Mouse (Mus musculus) brown adipose tissue, adult 24 weeks (tissue): ENCODE results near the gene Gm8882. TPM values are rescaled to one million over a fixed set of nuclear protein-coding genes. Genes with fewer than 3 reads are reported as not detected.
"Not testable (repeated sequence)": the region's sequence is repeated elsewhere in the genome, so short reads cannot be mapped to it uniquely, and the experiment has no call there.

Source experiments
- H3K27ac ChIP-seq: fragments of 200-500 bp; replicated peaks from 2 replicates; pipeline ENCODE4 v1.5.1; 2012; ENCODE audit warnings: low read depth, mild to moderate bottlenecking, low read length
- H3K4me1 ChIP-seq: fragments of 200-500 bp; 2 replicates; pipeline ENCODE4 v1.6.1; 2012; ENCODE audit warnings: low read length, mixed read lengths; ENCODE audit not compliant: control insufficient read depth, insufficient read depth, insufficient read length
- H3K4me3 ChIP-seq: fragments of 200-500 bp; 2 replicates; pipeline ENCODE4 v1.5.1; 2012; ENCODE audit warnings: low read depth, mild to moderate bottlenecking, low read length, moderate library complexity; ENCODE audit not compliant: insufficient read depth
- polyA plus RNA-seq: library from polyadenylated mRNA; stranded (reverse); fragments of >200 nt; gene quantifications from 2 replicates; pipeline ENCODE4 v1.2.4, GENCODE M21; 2012; ENCODE audit not compliant: missing spikeins, insufficient read depth, insufficient read length

The Gm8882 gene
- not detected in 2 replicates for polyA plus RNA-seq

- not testable (repeated sequence) for H3K4me1 ChIP-seq, H3K27ac ChIP-seq, H3K4me3 ChIP-seq
These were observed at the start of gene Gm8882 for GRCm38 (mm10) chr6:132364034-132364433. TSS of gene Gm8882 (minus strand) at chr6:132364134.

- H3K4me1 ChIP-seq, H3K4me3 ChIP-seq, H3K27ac ChIP-seq: not testable (repeated sequence)
These were observed 49.3 kb downstream of the Gm8882 start, which contains the start of gene Prpmp5 for GRCm38 (mm10) chr6:132314657-132315056. TSS of gene Prpmp5 (minus strand) at chr6:132314757.

Other genes with a start within 250 kb of the Gm8882 start
- not detected in 2 replicates for gene Prb1, start 153.6 kb downstream of the Gm8882 start, polyA plus RNA-seq
- gene Prpmp5, start 49.4 kb downstream of the Gm8882 start, polyA plus RNA-seq: not detected in 2 replicates
- not detected in 2 replicates for gene Prh1, start 205.7 kb upstream of the Gm8882 start, polyA plus RNA-seq
- gene Prp2, start 231.8 kb upstream of the Gm8882 start, polyA plus RNA-seq: not detected in 2 replicates